Mouse (Mus musculus): ENCODE measurements at regions not wholly inside any gene's neighbourhood (a gene's known extent, or its start where the extent isn't known, plus 50 kb on each side); places are given as distances from the start of the nearest gene placed in this dataset.

DNA sequence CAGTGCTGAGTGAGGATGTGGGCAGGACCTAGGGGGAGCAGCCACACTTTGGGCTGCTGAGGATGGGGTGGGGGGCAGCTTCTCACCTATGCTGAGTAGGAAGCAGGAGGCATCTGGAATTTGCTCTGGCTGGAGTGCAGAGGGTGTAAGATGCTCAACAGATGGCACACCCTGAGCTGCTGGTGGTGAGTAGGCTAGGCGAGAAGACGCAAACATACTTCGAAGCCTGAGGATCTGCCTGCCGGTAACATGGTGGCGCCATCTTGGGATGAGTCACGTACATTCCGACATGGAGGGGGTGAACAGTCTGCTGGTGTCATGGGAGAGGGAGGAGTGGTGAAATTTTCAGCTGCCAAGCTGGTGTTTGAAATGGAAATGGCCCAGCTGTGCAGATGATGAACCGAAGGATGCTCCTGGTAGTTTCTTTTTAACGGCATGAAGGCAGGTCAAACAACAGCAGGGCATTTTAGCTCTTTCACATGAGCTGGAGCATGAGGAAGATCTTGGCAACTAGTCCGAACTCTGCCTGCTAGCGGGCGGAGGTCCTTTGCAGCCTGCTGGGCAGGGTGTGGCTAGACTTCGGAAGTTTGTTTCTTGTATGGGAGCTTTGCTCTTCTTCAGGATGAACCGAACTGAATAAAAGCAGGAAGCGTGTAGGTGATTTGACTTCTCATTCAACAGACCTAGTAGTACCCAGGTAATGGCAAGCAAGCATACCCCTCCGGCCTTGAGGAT, 72.2 kb downstream of the Ackr3 start:
- TF ChIP-seq CTCF (IDR thresholded peaks at IDR 0.05; ENCODE audit: borderline replicate concordance, extremely low read depth, insufficient read depth, insufficient read length) (no peak), POLR2A (IDR thresholded peaks at IDR 0.05; ENCODE audit: borderline replicate concordance, extremely low read depth, insufficient read depth, insufficient read length, poor library complexity, severe bottlenecking) (no peak)
